Mouse (Mus musculus): ENCODE data around the gene Timm29. TPM values are rescaled to one million over a fixed set of nuclear protein-coding genes. Genes with fewer than 3 reads are reported as not detected.

Gene Timm29
- polyA plus RNA-seq, 1 experiment from 2014 or later: 16.5 TPM

GRCm38 (mm10) chr9:21551049-21551448 lies 41.5 kb upstream of the Timm29 start:
- Histone ChIP-seq H3K27me3 (replicated peaks; ENCODE audit: insufficient read depth, low read length) (no peaks in the 10 kb centered on the region), H3K4me1 (ENCODE audit: insufficient read depth, low read depth, low read length) (0 out of 2 replicates have a peak, but pooled peaks cover 4% of the 10 kb centered on the region), H3K9ac (replicated peaks; ENCODE audit: low read depth) (no peak overlapping the region), H3K9me3 (ENCODE audit: low read length) (no peaks in the 10 kb centered on the region), H3K27ac (ENCODE audit: low read length) (no peak overlapping the region), H3K4me3 (ENCODE audit: low read depth, low read length) (no peak overlapping the region), H3K36me3 (ENCODE audit: insufficient read depth, low read length) (no peaks in the 10 kb centered on the region), H3K4me2 (replicated peaks; ENCODE audit: low read depth, low read length) (no peak overlapping the region)
- TF ChIP-seq CTCF (IDR thresholded peaks at IDR 0.05) (no peak), EP300 (IDR thresholded peaks at IDR 0.05) (no peak)
- DNase-seq (ENCODE audit: low spot score) (no peak), ATAC-seq (no peak)
- WGBS: 100% methylated on average over 2 of the region's 2 CpGs

- Histone ChIP-seq H3K4me2 (replicated peaks; ENCODE audit: low read depth, low read length) (no peak overlapping the region), H3K27me3 (replicated peaks; ENCODE audit: insufficient read depth, low read length) (no peaks in the 10 kb centered on the region), H3K27ac (ENCODE audit: low read length) (no peak overlapping the region), H3K4me1 (ENCODE audit: insufficient read depth, low read depth, low read length) (peaks cover 4% of the 10 kb centered on the region; the same call in 1 of the 2 replicates), H3K36me3 (ENCODE audit: insufficient read depth, low read length) (no peaks in the 10 kb centered on the region), H3K4me3 (ENCODE audit: low read depth, low read length) (no peak overlapping the region), H3K9ac (replicated peaks; ENCODE audit: low read depth) (no peak overlapping the region), H3K9me3 (ENCODE audit: low read length) (no peaks in the 10 kb centered on the region)
- TF ChIP-seq CTCF (IDR thresholded peaks at IDR 0.05) (no peak), EP300 (IDR thresholded peaks at IDR 0.05) (no peak)
- no peak for ATAC-seq
- no peak for DNase-seq (ENCODE audit: low spot score)
- 79% methylated on average over 6 of the region's 6 CpGs for WGBS
These were observed 38.8 kb upstream of the Timm29 start for GRCm38 (mm10) chr9:21553607-21554273.

GRCm38 (mm10) chr9:21555198-21555742 lies 37.3 kb upstream of the Timm29 start:
- Histone ChIP-seq H3K4me1 (ENCODE audit: insufficient read depth, low read depth, low read length) (peaks cover 4% of the 10 kb centered on the region; the same call in 1 of the 2 replicates), H3K36me3 (ENCODE audit: insufficient read depth, low read length) (no peaks in the 10 kb centered on the region), H3K9me3 (ENCODE audit: low read length) (no peaks in the 10 kb centered on the region), H3K4me3 (ENCODE audit: low read depth, low read length) (no peak overlapping the region), H3K27ac (ENCODE audit: low read length) (no peak overlapping the region), H3K9ac (replicated peaks; ENCODE audit: low read depth) (no peak overlapping the region), H3K27me3 (replicated peaks; ENCODE audit: insufficient read depth, low read length) (no peaks in the 10 kb centered on the region), H3K4me2 (replicated peaks; ENCODE audit: low read depth, low read length) (no peak overlapping the region)
- no peak for DNase-seq (ENCODE audit: low spot score)
- WGBS: 87% methylated on average over 6 of the region's 6 CpGs
- TF ChIP-seq CTCF (IDR thresholded peaks at IDR 0.05) (peak; percentile 12; the same call in 1 of the 2 replicates), EP300 (IDR thresholded peaks at IDR 0.05) (no peak)
- no peak for ATAC-seq

DNA sequence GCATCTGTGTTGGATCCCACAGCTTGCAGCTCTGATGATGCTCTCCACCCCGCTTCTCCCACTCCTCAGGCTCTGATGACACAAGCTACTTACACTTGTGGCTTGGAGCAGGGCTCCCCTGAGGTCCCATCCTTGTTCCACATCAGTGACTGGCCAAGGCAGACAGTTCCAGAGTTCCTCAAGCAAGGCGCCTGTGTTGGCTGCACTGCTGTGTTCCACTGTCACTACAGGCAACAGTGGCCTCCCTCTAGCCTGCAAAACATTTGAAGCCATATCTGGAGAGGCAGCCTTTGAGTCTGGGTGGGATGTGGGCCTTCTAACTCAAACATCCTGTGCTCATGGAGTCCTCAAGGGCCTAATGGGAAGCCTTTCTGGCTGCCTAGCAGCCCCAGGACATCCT lies 35.5 kb upstream of the Timm29 start:
- H3K27me3 ChIP-seq (replicated peaks; ENCODE audit: insufficient read depth, low read length): no peaks in the 10 kb centered on the region
- peak; percentile 37 for DNase-seq (ENCODE audit: low spot score)
- H3K36me3 ChIP-seq (ENCODE audit: insufficient read depth, low read length): no peaks in the 10 kb centered on the region
- no peak for TF ChIP-seq EP300 (IDR thresholded peaks at IDR 0.05)
- TF ChIP-seq CTCF (IDR thresholded peaks at IDR 0.05): no peak
- WGBS: 86% methylated on average over 2 of the region's 2 CpGs
- no peak overlapping the region for H3K4me3 ChIP-seq (ENCODE audit: low read depth, low read length)
- 0 out of 2 replicates have a peak overlapping the region, but pooled peaks have one; percentile 9 for H3K27ac ChIP-seq (ENCODE audit: low read length)
- no peaks in the 10 kb centered on the region for H3K9me3 ChIP-seq (ENCODE audit: low read length)
- peaks cover 4% of the 10 kb centered on the region; the same call in 1 of the 2 replicates for H3K4me1 ChIP-seq (ENCODE audit: insufficient read depth, low read depth, low read length)
- peak; percentile 73 for ATAC-seq
- H3K9ac ChIP-seq (replicated peaks; ENCODE audit: low read depth): no peak overlapping the region
- H3K4me2 ChIP-seq (replicated peaks; ENCODE audit: low read depth, low read length): no peak overlapping the region

- Histone ChIP-seq H3K9me3 (ENCODE audit: low read length) (no peaks in the 10 kb centered on the region), H3K27me3 (replicated peaks; ENCODE audit: insufficient read depth, low read length) (no peaks in the 10 kb centered on the region), H3K4me2 (replicated peaks; ENCODE audit: low read depth, low read length) (no peak overlapping the region), H3K4me3 (ENCODE audit: low read depth, low read length) (no peak overlapping the region), H3K27ac (ENCODE audit: low read length) (0 out of 2 replicates have a peak overlapping the region, but pooled peaks have one; percentile 9), H3K4me1 (ENCODE audit: insufficient read depth, low read depth, low read length) (peaks cover 4% of the 10 kb centered on the region; the same call in 1 of the 2 replicates), H3K36me3 (ENCODE audit: insufficient read depth, low read length) (no peaks in the 10 kb centered on the region), H3K9ac (replicated peaks; ENCODE audit: low read depth) (no peak overlapping the region)
- DNase-seq (ENCODE audit: low spot score) (no peak), ATAC-seq (no peak)
- TF ChIP-seq CTCF (IDR thresholded peaks at IDR 0.05) (no peak), EP300 (IDR thresholded peaks at IDR 0.05) (no peak)
- WGBS: 97% methylated on average over 2 of the region's 2 CpGs
These were observed 35.0 kb upstream of the Timm29 start for GRCm38 (mm10) chr9:21557556-21557955.

DNA sequence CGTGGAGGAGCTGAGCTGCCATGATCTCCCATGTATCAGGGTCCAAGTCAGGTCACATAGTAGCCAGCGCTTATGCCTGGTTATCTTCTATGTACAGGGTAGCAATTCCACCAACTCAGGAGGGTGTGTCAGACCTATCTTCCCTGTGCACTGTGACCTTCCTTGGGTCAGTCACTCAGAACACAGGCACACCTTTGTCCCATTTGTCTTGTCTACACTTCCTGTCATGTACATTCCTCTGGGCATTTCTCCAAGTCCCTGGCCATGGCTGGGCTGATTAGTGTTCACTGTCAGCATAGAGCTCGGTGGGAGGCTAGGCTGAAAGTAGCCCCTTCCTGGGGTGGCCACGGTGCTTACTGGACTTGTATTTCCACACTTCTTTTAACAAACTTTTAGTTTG lies 34.2 kb upstream of the Timm29 start:
- TF ChIP-seq EP300 (IDR thresholded peaks at IDR 0.05) (no peak), CTCF (IDR thresholded peaks at IDR 0.05) (no peak)
- Histone ChIP-seq H3K4me2 (replicated peaks; ENCODE audit: low read depth, low read length) (no peak overlapping the region), H3K27ac (ENCODE audit: low read length) (no peak overlapping the region), H3K9me3 (ENCODE audit: low read length) (no peaks in the 10 kb centered on the region), H3K36me3 (ENCODE audit: insufficient read depth, low read length) (no peaks in the 10 kb centered on the region), H3K4me1 (ENCODE audit: insufficient read depth, low read depth, low read length) (peaks cover 4% of the 10 kb centered on the region; the same call in 1 of the 2 replicates), H3K27me3 (replicated peaks; ENCODE audit: insufficient read depth, low read length) (no peaks in the 10 kb centered on the region), H3K9ac (replicated peaks; ENCODE audit: low read depth) (no peak overlapping the region), H3K4me3 (ENCODE audit: low read depth, low read length) (no peak overlapping the region)
- peak; percentile 30; the same call in 1 of the 2 replicates for ATAC-seq
- DNase-seq (ENCODE audit: low spot score): no peak
- 67% methylated on average over 4 of the region's 4 CpGs for WGBS
